Mouse (Mus musculus): Measurements from ENCODE around the gene Tmem108. TPM values are rescaled to one million over a fixed set of nuclear protein-coding genes. Genes with fewer than 3 reads are reported as not detected.

Gene Tmem108
- polyA plus RNA-seq, 1 experiment from 2014 or later = 33.2 TPM

GRCm38 (mm10) chr9:103480044-103480576 lies 281.5 kb downstream of the Tmem108 start, which contains the start of gene Bfsp2:
Bfsp2 (minus strand) TSS chr9:103480420.
- no peak within 1 kb of the TSS for H3K27ac ChIP-seq (replicated peaks; ENCODE audit: low read depth, low read length)
- H3K4me3 ChIP-seq (replicated peaks; ENCODE audit: low read depth, low read length) = no peak within 1 kb of the TSS
- peaks cover 16% of the 10 kb centered on the region; the same call in 1 of the 2 replicates for H3K4me1 ChIP-seq (ENCODE audit: control insufficient read depth, insufficient read depth, low read length)
- H3K9me3 ChIP-seq (ENCODE audit: control insufficient read depth, low read length) = no peaks in the 10 kb centered on the region
- H3K36me3 ChIP-seq (ENCODE audit: control insufficient read depth, insufficient read depth, low read length) = no peaks in the 10 kb centered on the region
- no peak within 1 kb of the TSS for H3K4me2 ChIP-seq (ENCODE audit: low read length)
- DNase-seq (no peak), ATAC-seq (ENCODE audit: low FRiP score, low TSS enrichment) (no peak)
- H3K9ac ChIP-seq (replicated peaks; ENCODE audit: low read length) = no peak within 1 kb of the TSS
- no peaks in the 10 kb centered on the region for H3K27me3 ChIP-seq (ENCODE audit: control insufficient read depth, insufficient read depth, low read length)
- WGBS = 81% methylated on average over 9 of the region's 9 CpGs

GRCm38 (mm10) chr9:103475414-103475813 lies 286.2 kb downstream of the Tmem108 start:
- no peak overlapping the region for H3K4me3 ChIP-seq (replicated peaks; ENCODE audit: low read depth, low read length)
- H3K4me2 ChIP-seq (ENCODE audit: low read length) = no peak overlapping the region
- no peaks in the 10 kb centered on the region for H3K27me3 ChIP-seq (ENCODE audit: control insufficient read depth, insufficient read depth, low read length)
- no peak for ATAC-seq (ENCODE audit: low FRiP score, low TSS enrichment)
- WGBS = 84% methylated on average over 6 of the region's 6 CpGs
- H3K27ac ChIP-seq (replicated peaks; ENCODE audit: low read depth, low read length) = no peak overlapping the region
- DNase-seq = no peak
- H3K9ac ChIP-seq (replicated peaks; ENCODE audit: low read length) = no peak overlapping the region
- no peaks in the 10 kb centered on the region for H3K9me3 ChIP-seq (ENCODE audit: control insufficient read depth, low read length)
- H3K4me1 ChIP-seq (ENCODE audit: control insufficient read depth, insufficient read depth, low read length) = peaks cover 37% of the 10 kb centered on the region
- no peaks in the 10 kb centered on the region for H3K36me3 ChIP-seq (ENCODE audit: control insufficient read depth, insufficient read depth, low read length)

GRCm38 (mm10) chr9:103473915-103474688 lies 287.5 kb downstream of the Tmem108 start:
- H3K36me3 ChIP-seq (ENCODE audit: control insufficient read depth, insufficient read depth, low read length) = no peaks in the 10 kb centered on the region
- H3K9ac ChIP-seq (replicated peaks; ENCODE audit: low read length) = no peak overlapping the region
- peaks cover 40% of the 10 kb centered on the region for H3K4me1 ChIP-seq (ENCODE audit: control insufficient read depth, insufficient read depth, low read length)
- 9% methylated on average over 13 of the region's 13 CpGs for WGBS
- H3K4me3 ChIP-seq (replicated peaks; ENCODE audit: low read depth, low read length) = no peak overlapping the region
- peak; percentile 83 for DNase-seq
- peak overlapping the region; percentile 13; the same call in 1 of the 2 replicates for H3K4me2 ChIP-seq (ENCODE audit: low read length)
- peak; percentile 64; the same call in 1 of the 2 replicates for ATAC-seq (ENCODE audit: low FRiP score, low TSS enrichment)
- peak overlapping the region; percentile 58 for H3K27ac ChIP-seq (replicated peaks; ENCODE audit: low read depth, low read length)
- no peaks in the 10 kb centered on the region for H3K27me3 ChIP-seq (ENCODE audit: control insufficient read depth, insufficient read depth, low read length)
- no peaks in the 10 kb centered on the region for H3K9me3 ChIP-seq (ENCODE audit: control insufficient read depth, low read length)

DNA sequence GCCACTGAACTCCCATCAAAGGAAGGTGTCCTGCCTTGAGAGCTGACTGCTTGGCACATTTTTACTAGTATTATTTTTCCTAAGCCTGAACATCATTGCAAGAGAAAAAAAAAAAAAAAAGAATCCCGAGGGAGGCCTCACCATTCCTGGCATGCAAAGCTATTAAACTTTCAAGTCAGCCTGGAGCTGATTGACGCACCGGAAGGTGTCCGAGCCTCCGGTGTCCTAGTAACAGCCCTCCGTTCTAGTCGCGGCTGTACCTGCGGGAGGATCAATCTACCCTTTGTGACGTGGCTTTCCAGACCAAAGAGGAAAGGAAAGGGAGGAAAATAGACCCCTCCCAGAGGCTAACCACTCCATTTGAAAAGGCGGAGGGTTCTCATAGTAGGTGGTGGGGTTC lies 289.9 kb downstream of the Tmem108 start:
- peak; percentile 61 for DNase-seq
- peak overlapping the region; percentile 57; the same call in 1 of the 2 replicates for H3K27ac ChIP-seq (replicated peaks; ENCODE audit: low read depth, low read length)
- H3K4me1 ChIP-seq (ENCODE audit: control insufficient read depth, insufficient read depth, low read length) = peaks cover 40% of the 10 kb centered on the region
- ATAC-seq (ENCODE audit: low FRiP score, low TSS enrichment) = no peak
- WGBS = 12% methylated on average over 11 of the region's 11 CpGs
- H3K9ac ChIP-seq (replicated peaks; ENCODE audit: low read length) = no peak overlapping the region
- no peaks in the 10 kb centered on the region for H3K36me3 ChIP-seq (ENCODE audit: control insufficient read depth, insufficient read depth, low read length)
- peak overlapping the region; percentile 25 for H3K4me2 ChIP-seq (ENCODE audit: low read length)
- H3K9me3 ChIP-seq (ENCODE audit: control insufficient read depth, low read length) = no peaks in the 10 kb centered on the region
- H3K27me3 ChIP-seq (ENCODE audit: control insufficient read depth, insufficient read depth, low read length) = no peaks in the 10 kb centered on the region
- no peak overlapping the region for H3K4me3 ChIP-seq (replicated peaks; ENCODE audit: low read depth, low read length)

DNA sequence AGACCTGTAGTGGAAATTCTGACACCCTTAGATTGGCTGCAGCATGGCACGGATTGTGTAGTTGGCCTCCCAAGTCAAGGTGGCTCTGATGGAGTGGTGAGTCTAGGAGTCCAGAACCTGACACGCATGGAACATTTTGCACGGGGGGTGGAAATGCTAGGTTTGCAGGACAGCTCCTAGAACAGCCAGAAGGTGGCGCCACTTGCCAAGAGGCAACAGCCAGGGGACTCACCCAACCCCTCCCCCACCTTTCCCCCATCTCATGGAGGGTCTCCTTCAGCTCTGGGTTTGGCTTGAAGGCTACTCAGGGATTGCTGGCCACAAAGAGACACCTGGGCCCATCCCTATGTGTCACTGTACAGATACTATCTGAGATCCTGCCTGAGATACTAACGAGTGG lies 292.1 kb downstream of the Tmem108 start:
- Histone ChIP-seq H3K27me3 (ENCODE audit: control insufficient read depth, insufficient read depth, low read length) (no peaks in the 10 kb centered on the region), H3K4me1 (ENCODE audit: control insufficient read depth, insufficient read depth, low read length) (peaks cover 46% of the 10 kb centered on the region), H3K4me3 (replicated peaks; ENCODE audit: low read depth, low read length) (no peak overlapping the region), H3K36me3 (ENCODE audit: control insufficient read depth, insufficient read depth, low read length) (no peaks in the 10 kb centered on the region), H3K9me3 (ENCODE audit: control insufficient read depth, low read length) (no peaks in the 10 kb centered on the region), H3K9ac (replicated peaks; ENCODE audit: low read length) (no peak overlapping the region), H3K4me2 (ENCODE audit: low read length) (no peak overlapping the region), H3K27ac (replicated peaks; ENCODE audit: low read depth, low read length) (no peak overlapping the region)
- DNase-seq = no peak
- 64% methylated on average over 5 of the region's 5 CpGs for WGBS
- no peak for ATAC-seq (ENCODE audit: low FRiP score, low TSS enrichment)

GRCm38 (mm10) chr9:103468911-103469310 lies 292.7 kb downstream of the Tmem108 start:
- no peaks in the 10 kb centered on the region for H3K9me3 ChIP-seq (ENCODE audit: control insufficient read depth, low read length)
- no peak overlapping the region for H3K27ac ChIP-seq (replicated peaks; ENCODE audit: low read depth, low read length)
- WGBS = 85% methylated on average over 7 of the region's 7 CpGs
- no peaks in the 10 kb centered on the region for H3K27me3 ChIP-seq (ENCODE audit: control insufficient read depth, insufficient read depth, low read length)
- no peak overlapping the region for H3K4me2 ChIP-seq (ENCODE audit: low read length)
- peaks cover 41% of the 10 kb centered on the region for H3K4me1 ChIP-seq (ENCODE audit: control insufficient read depth, insufficient read depth, low read length)
- ATAC-seq (ENCODE audit: low FRiP score, low TSS enrichment) (no peak), DNase-seq (no peak)
- H3K36me3 ChIP-seq (ENCODE audit: control insufficient read depth, insufficient read depth, low read length) = no peaks in the 10 kb centered on the region
- no peak overlapping the region for H3K4me3 ChIP-seq (replicated peaks; ENCODE audit: low read depth, low read length)
- H3K9ac ChIP-seq (replicated peaks; ENCODE audit: low read length) = no peak overlapping the region

DNA sequence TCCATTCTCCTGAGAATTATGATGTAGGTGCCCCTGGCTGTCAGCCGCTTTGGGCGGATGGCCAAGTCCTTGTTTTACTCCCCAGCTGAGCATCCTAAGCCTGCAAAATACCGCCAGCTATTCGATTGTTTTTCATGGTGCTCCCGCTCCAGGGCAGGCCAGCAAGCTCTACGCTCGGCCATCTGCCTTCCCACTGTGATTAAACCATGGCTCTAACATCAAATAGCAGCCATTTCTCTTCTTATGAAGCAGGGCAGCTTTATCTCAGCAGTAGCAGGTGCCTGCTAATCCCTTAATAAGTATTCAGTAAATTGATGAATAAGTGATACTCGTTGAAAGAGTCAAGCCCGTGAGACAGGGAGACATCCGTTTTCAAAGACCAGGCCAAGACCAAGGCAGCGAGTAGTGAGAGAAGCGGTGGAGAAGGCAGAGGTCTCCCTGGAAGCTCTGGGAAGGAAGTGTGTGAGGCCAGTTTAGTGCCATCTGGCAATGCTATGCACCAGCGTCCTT lies 295.9 kb downstream of the Tmem108 start:
- no peak overlapping the region for H3K4me2 ChIP-seq (ENCODE audit: low read length)
- H3K27ac ChIP-seq (replicated peaks; ENCODE audit: low read depth, low read length) = peak overlapping the region; percentile 82
- DNase-seq (peak; percentile 87), ATAC-seq (ENCODE audit: low FRiP score, low TSS enrichment) (peak; percentile 88; the same call in 1 of the 2 replicates)
- peaks cover 21% of the 10 kb centered on the region for H3K4me1 ChIP-seq (ENCODE audit: control insufficient read depth, insufficient read depth, low read length)
- WGBS = 9% methylated on average over 13 of the region's 13 CpGs
- no peaks in the 10 kb centered on the region for H3K27me3 ChIP-seq (ENCODE audit: control insufficient read depth, insufficient read depth, low read length)
- H3K9ac ChIP-seq (replicated peaks; ENCODE audit: low read length) = no peak overlapping the region
- no peak overlapping the region for H3K4me3 ChIP-seq (replicated peaks; ENCODE audit: low read depth, low read length)
- no peaks in the 10 kb centered on the region for H3K9me3 ChIP-seq (ENCODE audit: control insufficient read depth, low read length)
- no peaks in the 10 kb centered on the region for H3K36me3 ChIP-seq (ENCODE audit: control insufficient read depth, insufficient read depth, low read length)

DNA sequence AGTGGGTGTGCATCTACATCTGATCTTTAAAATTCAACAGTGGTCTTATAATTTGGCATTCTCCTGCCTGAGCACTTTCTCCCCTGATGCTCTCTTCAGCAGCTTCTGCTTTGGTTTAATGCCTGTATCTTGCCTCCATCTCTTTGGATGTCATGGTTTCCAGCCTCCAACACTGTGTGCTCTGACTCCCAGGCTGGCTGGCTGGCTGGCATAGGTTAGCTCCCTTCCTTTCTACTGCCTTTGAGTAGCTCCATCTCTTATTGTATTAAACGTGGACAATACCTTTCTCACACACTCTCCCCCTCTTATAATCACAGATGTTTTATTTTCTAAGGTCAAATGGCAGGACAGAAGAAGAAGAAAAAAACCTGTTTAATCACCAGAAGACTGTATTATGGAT lies 296.3 kb downstream of the Tmem108 start:
- H3K4me2 ChIP-seq (ENCODE audit: low read length) = no peak overlapping the region
- H3K36me3 ChIP-seq (ENCODE audit: control insufficient read depth, insufficient read depth, low read length) = no peaks in the 10 kb centered on the region
- H3K9ac ChIP-seq (replicated peaks; ENCODE audit: low read length) = no peak overlapping the region
- ATAC-seq (ENCODE audit: low FRiP score, low TSS enrichment) (peak; percentile 62; the same call in 1 of the 2 replicates), DNase-seq (no peak)
- H3K27me3 ChIP-seq (ENCODE audit: control insufficient read depth, insufficient read depth, low read length) = no peaks in the 10 kb centered on the region
- H3K4me3 ChIP-seq (replicated peaks; ENCODE audit: low read depth, low read length) = no peak overlapping the region
- peaks cover 16% of the 10 kb centered on the region for H3K4me1 ChIP-seq (ENCODE audit: control insufficient read depth, insufficient read depth, low read length)
- 3% methylated on average over 1 of the region's 1 CpGs for WGBS
- H3K27ac ChIP-seq (replicated peaks; ENCODE audit: low read depth, low read length) = peak overlapping the region; percentile 82
- H3K9me3 ChIP-seq (ENCODE audit: control insufficient read depth, low read length) = no peaks in the 10 kb centered on the region
